Mouse (Mus musculus) urinary bladder, adult 2 months (tissue): ENCODE results near the gene Gm18596. TPM values are rescaled to one million over a fixed set of nuclear protein-coding genes. Genes with fewer than 3 reads are reported as not detected.
"Not testable (repeated sequence)": the region's sequence is repeated elsewhere in the genome, so short reads cannot be mapped to it uniquely, and the experiment has no call there.

ENCODE experiments used
- DNase-seq: peaks from one replicate; pipeline ENCODE4 v3.0.0; 2022; ENCODE audit warnings: low spot score
- polyA plus RNA-seq: library from polyadenylated mRNA; depleted of rRNA; stranded (reverse); fragments of >200 nt; gene quantifications from 2 replicates; pipeline ENCODE4 v1.2.3, GENCODE M21; 2012; rRNA removed

Gm18596 gene
- polyA plus RNA-seq: not detected in 2 replicates

DNA sequence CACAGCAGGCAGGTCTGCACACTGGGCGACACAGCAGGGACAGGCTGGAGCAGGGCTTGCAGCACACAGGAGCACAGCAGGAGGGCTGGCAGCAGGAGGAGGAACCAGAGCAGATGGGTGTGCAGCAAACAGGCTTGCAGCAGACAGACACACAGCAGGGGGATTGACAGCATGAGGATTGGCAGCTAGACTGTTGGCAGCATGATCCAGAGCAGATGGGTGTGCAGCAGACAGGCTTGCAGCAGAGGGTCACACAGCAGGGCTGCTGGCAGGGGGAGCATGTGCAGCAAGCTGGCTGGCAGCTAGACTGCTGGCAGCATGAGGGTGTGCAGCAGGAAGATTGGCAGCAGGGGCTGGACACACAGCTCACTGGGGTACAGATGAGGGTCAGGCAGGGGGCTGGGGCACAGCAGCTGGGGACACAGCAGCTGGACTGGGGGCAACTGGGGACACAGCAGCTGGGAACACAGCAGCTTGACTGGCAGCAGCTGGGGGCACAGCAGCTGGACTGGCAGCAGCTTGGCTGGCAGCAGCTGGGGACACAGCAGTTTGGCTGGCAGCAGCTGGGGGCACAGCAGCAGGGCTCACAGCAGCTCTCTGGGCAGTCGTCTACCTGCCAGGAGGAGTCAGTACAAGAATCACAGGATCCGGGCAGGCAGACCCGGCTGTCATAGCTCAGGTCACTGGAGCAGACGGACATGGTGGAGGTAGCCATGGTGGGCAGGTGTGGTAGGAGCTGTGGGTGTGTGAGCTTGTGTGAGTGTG lies at the start of gene Gm18596:
Gene Gm18596 (minus strand): TSS at position 715 of the 765 bp plus-strand sequence.
- not testable (repeated sequence) for DNase-seq

DNA sequence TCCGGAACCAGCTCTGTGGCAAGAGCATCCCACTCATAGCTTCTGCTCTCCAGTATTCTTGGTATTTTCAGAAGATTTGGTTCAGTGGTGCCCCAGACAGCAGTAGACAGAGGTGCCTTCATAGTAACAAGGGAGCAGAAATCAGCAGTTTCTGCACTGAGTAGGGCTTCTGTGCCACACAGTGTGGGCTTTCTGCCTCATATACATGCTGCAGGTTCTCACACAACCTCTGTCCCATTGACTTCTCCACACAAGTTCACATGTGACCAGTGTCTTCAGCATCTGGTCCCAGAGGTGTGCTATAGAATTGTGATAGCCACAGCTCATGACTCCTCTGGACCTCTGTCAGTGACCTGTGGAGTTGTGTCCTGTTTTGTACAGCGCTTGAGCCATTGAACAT lies 46.2 kb upstream of the Gm18596 start:
- DNase-seq: no peak

DNA sequence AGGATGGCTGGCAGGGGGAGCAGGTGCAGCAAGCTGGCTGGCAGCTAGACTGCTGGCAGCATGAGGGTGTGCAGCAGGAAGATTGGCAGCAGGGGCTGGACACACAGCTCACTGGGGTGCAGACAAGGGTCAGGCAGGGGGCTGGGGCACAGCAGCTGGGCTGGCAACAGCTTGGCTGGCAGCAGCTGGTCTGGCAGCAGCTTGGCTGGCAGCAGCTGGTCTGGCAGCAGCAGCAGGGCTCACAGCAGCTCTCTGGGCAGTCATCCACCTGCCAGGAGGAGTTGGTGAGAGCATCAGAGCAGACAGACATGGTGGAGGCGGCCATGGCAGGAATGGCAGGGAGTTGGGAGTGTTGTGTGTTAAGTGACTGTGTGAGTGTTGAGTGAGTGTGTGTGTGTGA lies 45.4 kb upstream of the Gm18596 start, which contains the start of gene Gm7137:
Gene Gm7137 (minus strand): TSS at position 325 of the 400 bp plus-strand sequence.
- not testable (repeated sequence) for DNase-seq

DNA sequence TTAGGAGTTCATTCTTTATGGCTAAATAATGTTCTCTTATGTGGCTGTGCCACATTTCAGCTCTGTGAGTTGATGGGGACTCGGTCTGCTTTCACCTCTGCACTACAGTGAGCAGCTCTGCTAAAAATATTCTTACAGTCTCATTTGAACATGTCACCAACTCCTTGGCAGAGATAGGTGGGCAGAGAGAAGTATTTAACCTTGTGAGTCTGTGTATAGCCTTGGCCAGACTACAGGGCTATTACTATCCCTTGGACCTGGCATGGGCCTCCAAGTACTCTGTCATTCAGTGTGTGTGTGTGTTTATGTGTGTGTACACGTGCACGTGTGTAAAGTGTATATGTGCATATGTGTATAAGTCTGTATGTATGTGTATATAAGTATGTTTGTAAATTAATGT lies 41.0 kb upstream of the Gm18596 start:
- not testable (repeated sequence) for DNase-seq

DNA sequence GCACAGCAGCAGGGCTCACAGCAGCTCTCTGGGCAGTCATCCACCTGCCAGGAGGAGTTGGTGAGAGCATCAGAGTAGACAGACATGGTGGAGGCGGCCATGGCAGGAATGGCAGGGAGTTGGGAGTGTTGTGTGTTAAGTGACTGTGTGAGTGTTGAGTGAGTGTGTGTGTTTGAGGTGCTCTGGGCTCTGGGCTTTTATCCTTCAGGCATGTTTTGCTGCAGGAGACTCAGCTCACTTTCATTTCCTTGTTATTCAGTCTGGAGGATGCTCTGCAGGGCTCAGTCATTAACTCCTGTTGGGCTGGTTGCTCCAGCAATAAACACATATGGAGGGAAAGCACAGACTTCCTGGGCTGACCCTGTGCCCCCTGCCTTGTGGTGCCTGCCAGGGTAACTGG lies 40.0 kb upstream of the Gm18596 start, which contains the start of gene Gm3250:
Gene Gm3250 (minus strand): TSS at position 101 of the 400 bp plus-strand sequence.
- DNase-seq: not testable (repeated sequence)

DNA sequence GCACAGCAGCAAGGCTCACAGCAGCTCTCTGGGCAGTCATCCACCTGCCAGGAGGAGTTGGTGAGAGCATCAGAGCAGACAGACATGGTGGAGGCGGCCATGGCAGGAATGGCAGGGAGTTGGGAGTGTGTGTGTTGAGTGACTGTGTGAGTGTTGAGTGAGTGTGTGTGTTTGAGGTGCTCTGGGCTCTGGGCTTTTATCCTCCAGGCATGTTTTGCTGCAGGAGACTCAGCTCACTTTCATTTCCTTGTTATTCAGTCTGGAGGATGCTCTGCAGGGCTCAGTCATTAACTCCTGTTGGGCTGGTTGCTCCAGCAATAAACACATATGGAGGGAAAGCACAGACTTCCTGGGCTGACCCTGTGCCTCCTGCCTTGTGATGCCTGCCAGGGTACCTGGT lies 34.4 kb upstream of the Gm18596 start, which contains the start of gene Gm7138:
Gene Gm7138 (minus strand): TSS at position 101 of the 400 bp plus-strand sequence.
- DNase-seq: not testable (repeated sequence)

DNA sequence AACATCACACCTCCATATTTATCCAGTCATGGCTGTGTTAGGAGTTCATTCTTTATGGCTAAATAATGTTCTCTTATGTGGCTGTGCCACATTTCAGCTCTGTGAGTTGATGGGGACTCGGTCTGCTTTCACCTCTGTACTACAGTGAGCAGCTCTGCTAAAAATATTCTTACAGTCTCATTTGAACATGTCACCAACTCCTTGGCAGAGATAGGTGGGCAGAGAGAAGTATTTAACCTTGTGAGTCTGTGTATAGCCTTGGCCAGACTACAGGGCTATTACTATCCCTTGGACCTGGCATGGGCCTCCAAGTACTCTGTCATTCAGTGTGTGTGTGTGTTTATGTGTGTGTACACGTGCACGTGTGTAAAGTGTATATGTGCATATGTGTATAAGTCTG lies 29.7 kb upstream of the Gm18596 start:
- not testable (repeated sequence) for DNase-seq

DNA sequence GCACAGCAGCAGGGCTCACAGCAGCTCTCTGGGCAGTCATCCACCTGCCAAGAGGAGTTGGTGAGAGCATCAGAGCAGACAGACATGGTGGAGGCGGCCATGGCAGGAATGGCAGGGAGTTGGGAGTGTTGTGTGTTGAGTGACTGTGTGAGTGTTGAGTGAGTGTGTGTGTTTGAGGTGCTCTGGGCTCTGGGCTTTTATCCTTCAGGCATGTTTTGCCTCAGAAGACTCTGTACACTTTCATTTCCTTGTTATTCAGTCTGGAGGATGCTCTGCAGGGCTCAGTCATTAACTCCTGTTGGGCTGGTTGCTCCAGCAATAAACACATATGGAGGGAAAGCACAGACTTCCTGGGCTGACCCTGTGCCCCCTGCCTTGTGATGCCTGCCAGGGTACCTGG lies 28.8 kb upstream of the Gm18596 start, which contains the start of gene Gm3238:
Gene Gm3238 (minus strand): TSS at position 101 of the 400 bp plus-strand sequence.
- not testable (repeated sequence) for DNase-seq

DNA sequence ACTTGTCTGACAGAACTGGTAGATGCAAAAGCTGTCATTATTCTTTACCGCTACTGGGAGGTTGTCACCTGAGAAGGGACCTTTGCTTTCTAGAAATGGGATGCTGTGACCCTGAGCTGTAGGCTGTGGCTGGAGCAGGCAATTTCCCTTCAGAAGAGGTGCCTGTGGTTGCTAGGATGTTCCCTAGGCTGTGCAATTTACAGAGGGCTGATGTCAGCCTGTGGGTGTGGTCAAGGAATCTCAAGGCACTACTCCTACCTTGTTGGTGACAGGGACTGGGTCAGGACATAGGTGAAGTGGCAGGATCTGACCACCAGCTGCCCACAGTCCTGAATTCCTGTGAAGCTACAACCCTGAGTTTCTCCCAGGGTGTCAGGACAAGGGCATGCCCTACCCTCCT lies 27.3 kb upstream of the Gm18596 start:
- DNase-seq: no peak

DNA sequence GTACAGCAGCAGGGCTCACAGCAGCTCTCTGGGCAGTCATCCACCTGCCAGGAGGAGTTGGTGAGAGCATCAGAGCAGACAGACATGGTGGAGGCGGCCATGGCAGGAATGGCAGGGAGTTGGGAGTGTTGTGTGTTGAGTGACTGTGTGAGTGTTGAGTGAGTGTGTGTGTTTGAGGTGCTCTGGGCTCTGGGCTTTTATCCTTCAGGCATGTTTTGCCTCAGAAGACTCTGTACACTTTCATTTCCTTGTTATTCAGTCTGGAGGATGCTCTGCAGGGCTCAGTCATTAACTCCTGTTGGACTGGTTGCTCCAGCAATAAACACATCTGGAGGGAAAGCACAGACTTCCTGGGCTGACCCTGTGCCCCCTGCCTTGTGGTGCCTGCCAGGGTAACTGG lies 17.1 kb upstream of the Gm18596 start, which contains the start of gene Gm3233:
Gene Gm3233 (minus strand): TSS at position 101 of the 400 bp plus-strand sequence.
- not testable (repeated sequence) for DNase-seq

DNA sequence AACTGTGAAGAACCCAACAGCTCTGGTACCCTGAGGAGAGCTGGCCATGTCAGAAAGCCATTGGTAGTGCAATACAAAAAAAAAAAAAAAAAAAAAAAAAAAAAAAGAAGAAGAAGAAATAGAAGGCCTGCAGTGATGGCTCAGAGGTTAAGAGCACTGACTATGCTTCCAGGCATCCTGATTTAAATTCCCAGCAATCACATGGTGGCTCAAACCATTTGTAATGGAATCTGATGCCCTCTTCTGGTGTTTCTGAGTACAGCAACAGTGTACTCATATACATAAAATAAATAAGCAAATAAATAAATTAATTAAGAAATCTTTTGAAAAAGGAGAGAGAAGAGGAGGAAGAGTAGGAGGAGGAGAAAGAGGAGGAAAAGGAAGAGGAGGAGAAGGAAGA lies 11.0 kb upstream of the Gm18596 start:
- DNase-seq: no peak

DNA sequence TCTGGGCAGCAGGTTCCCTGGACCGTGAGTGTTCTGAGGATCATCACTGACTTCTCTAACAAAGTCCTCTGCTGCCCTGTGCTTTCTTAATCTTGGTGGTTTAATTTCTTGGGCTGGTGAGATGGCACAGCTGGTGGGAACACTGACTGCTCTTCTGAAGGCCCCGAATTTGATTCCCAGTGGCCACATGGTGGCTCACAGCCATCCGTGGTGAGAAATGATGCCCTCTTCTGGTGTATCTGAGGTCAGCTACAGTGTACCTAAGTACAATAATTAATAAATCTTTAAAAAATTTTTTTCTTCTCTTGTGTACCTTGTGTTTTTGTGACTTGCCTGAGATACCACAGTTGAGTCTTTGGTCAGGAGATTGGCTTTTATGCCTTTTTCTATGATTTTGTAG lies 9.9 kb upstream of the Gm18596 start:
- DNase-seq: not testable (repeated sequence)

DNA sequence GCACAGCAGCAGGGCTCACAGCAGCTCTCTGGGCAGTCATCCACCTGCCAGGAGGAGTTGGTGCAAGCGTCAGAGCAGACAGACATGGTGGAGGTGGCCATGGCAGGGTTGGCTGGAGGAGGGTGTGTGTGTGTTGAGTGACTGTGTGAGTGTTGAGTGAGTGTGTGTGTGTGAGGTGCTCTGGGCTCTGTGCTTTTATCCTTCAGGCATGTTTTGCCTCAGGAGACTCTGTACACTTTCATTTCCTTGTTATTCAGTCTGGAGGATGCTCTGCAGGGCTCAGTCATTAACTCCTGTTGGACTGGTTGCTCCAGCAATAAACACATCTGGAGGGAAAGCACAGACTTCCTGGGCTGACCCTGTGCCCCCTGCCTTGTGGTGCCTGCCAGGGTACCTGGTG lies 8.8 kb upstream of the Gm18596 start, which contains the start of gene Gm9736:
Gene Gm9736 (minus strand): TSS at position 101 of the 400 bp plus-strand sequence.
- DNase-seq: not testable (repeated sequence)

DNA sequence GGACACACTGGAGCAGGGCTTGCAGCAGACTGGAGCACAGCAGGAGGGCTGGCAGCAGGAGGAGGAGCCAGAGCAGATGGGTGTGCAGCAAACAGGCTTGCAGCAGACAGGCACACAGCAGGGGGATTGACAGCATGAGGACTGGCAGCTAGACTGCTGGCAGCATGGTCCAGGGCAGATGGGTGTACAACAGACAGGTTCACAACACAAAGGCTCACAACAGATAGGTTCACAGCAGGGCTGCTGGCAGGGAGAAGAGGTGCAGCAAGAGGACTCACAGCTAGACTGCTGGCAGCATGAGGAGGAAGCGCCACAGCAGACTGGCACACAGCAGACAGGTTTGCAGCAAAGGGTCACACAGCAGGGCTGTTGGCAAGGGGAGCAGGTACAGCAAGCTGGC lies 8.2 kb upstream of the Gm18596 start:
- not testable (repeated sequence) for DNase-seq

DNA sequence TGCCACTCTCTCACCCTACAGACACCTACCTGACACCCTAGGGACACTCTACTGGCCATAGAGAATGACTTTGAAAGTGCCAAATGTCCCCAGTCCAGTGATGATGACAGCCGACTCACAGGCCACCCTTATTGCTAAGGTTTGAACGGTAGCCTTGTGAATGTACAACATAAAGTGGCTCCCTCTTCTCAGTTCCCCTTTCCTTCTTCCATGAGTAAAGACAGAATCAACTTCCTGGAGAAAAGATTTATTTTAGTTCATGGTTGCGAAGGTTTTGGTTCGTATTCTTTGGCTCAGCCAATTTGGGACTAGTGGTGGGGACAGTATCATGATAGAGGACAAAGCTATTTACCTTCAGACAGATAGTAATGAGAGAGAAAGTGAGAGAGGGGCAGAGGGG lies 3.5 kb downstream of the Gm18596 start:
- no peak for DNase-seq

DNA sequence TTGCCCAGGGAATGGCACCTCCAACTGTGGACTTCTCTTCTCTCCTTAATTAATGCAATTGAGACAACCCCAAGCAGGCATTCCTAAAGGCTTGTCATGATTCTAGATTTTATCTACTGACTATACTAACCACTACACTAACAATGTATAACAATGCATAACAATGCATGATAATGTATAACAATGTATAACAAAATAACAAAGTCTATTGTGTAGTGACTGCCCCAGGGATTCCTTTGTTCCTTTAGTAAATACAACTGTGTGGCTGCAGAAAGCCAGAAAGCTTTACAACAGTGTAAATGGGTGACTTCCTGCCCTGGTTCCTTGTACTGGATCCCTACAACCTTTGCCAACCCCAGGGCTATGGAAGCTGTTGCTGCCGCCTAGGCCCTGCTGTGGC lies 6.5 kb downstream of the Gm18596 start:
- no peak for DNase-seq

DNA sequence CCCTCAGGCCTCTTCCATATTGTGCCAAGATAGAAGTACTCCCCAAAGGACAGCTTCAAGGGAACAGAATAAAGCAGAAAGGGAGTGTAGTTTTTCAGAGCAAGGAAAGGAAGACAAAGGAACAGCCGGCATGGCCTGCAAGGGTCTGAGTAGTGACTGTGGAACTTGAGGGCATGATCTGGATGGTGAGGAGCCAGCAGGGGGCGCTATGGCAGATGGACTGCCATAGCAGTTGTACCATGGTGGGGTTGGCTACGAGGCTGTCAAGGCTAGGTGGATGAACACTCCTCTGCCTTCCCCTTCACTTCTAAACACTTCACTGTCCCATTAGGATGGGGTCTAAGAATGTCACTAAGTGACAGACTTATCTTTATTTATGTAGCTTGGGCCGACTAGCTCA lies 13.2 kb downstream of the Gm18596 start:
- no peak for DNase-seq

DNA sequence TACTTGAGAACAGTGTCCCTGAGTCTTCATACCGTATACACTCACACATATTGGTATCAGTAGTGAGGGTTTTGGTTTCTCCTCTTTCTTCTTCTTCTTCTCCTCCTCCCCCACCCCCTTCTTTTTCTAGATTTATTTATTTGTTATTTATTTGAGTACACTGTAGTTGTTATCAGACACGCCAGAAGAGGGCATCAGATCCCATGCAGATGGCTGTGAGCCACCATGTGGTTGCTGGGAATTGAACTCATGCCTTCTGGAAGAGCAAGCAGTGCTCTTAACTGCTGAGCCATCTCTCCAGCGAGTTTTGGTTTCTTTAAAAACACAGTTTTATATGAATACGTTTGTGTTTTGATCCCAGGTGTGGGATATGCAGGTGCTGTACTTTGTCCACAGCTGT lies 14.2 kb downstream of the Gm18596 start:
- DNase-seq: no peak

DNA sequence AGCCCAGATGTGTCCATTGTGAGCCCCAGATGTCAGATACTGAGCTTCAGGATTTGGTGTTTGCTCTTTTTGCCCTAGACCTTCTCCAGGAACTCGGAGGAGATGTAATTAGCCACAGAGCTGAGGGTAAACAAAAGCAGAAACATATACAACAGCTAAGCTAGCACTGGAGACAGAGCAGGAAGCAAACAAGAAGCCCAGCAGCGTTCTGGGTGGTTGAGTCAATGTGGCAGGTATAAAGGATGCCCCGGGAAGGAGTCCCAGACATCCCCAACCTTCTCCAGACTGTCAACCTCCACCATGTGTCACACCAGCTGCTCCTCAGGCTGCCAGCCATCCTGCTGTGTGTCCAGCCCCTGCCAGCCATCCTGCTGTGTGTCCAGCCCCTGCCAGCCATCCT lies 16.3 kb downstream of the Gm18596 start, which contains the start of gene Gm10100:
Gene Gm10100 (plus strand): TSS at position 301 of the 400 bp plus-strand sequence.
- no peak for DNase-seq

DNA sequence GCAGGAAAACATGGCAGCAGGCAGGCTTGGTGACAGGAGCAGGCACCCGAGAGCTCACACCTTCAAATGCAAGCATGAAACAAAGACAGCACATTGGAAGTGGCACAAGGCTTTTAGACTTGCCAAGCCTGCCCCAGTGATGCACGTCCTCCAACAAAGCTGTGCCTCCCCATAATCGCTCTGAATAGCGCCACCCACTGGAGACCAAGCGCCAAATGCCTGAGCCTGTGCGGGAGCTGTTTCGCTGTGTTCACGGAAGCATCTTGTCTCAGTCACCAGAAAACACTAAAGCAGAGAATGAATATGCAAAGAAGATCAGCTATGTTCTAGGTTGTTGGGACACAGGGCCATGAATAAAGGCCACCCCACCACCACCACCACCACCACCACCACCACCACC lies 17.6 kb downstream of the Gm18596 start:
- DNase-seq: no peak

DNA sequence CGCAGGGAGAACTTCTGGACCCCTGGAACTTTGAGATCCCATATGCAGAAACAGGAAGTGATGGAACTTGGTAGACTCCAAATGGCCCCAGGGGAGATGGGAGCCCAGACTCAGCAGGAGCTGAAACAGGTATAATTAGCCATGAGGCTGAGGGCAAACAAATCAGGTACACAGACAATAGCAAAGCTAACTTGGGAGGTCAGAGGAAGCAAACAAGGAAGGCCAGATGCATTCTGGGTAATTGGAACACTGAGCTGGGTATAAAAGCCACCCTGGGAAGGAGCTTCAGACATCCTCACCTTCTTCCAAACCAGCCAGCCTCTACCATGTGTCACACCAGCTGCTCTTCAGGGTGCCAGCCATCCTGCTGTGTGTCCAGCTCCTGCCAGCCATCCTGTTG lies 22.1 kb downstream of the Gm18596 start, which contains the start of gene Krtap12-1:
Gene Krtap12-1 (plus strand): TSS at position 301 of the 400 bp plus-strand sequence.
- DNase-seq: not testable (repeated sequence)

DNA sequence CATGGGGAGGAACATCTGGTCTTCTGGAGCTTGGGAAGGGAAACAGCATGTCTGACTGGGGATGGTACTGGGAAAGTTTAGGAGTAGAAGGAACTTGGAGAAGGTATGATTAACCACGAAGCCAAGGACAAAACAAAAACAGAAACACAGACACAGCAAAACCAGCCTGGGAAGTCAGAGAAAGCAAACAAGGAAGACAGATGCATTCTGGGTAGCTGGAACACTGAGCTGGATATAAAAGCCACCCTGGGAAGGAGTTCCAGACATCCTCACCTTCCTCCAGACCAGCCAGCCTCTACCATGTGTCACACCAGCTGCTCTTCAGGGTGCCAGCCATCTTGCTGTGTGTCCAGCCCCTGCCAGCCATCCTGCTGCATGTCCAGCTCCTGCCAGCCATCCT lies 26.9 kb downstream of the Gm18596 start, which contains the start of gene Gm10142:
Gene Gm10142 (plus strand): TSS at position 301 of the 400 bp plus-strand sequence.
- no peak for DNase-seq

DNA sequence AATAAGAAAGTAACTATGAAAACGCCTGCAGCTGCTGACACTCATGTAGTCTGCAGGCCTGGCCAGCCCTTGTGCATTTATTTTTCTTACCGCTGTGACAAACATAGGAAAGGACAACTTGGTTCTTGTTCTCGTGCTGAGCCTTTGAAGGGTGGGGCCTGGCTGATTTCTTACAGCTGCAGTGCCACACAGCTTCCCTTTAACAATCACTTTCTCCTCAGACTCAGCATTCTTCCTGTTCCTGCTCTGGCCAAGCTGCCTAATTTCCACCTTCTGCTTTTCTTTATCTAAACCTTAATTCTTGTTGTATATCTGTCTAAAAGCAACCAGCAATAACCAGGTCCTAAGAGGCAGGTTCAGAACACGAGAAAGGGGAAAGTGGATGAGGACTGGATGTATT lies 28.7 kb downstream of the Gm18596 start:
- DNase-seq: no peak
